Mouse (Mus musculus) spleen, postnatal 36 days (tissue): Measurements from ENCODE around the gene Smg6.

Source experiments
- DNase-seq, 2 experiments: peaks; one replicate each; pipeline ENCODE4 v3.0.0; 2022; ENCODE audit warnings: low spot score in 2 of 2, mixed read lengths in 1 of 2

Gene Smg6

GRCm38 (mm10) chr11:75047066-75047465, 121.4 kb downstream of the Smg6 start:
- DNase-seq, result peak; percentile 18 to 29

GRCm38 (mm10) chr11:75047736-75048407, 122.2 kb downstream of the Smg6 start:
- peak in 1 of 2 experiments; percentile 4 for DNase-seq

GRCm38 (mm10) chr11:75049146-75049545, 123.5 kb downstream of the Smg6 start:
- no peak for DNase-seq

GRCm38 (mm10) chr11:75049807-75050206, 124.2 kb downstream of the Smg6 start:
- DNase-seq, result no peak

DNA sequence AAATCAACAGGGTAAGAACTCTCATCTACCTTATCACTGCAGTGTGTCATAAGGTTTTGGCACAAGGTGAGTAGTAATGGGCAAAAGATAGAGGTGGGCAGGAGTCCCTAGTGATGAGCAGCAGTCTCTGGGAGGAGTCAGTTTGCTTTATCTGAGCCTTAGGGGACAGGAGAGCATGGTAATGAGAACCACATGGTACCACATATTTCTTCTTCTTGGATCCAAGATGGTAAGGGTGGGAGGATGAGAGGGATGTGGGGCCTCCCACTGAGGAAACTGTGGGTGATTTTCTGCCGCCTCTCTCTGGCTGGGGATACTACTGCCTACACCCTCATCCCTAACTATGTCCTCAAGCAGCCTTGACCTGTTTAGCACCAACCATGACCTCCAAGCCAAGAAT, 125.6 kb downstream of the Smg6 start:
- DNase-seq, result no peak

GRCm38 (mm10) chr11:75051712-75052550, 126.3 kb downstream of the Smg6 start:
- peak in 1 of 2 experiments; percentile 16 for DNase-seq

DNA sequence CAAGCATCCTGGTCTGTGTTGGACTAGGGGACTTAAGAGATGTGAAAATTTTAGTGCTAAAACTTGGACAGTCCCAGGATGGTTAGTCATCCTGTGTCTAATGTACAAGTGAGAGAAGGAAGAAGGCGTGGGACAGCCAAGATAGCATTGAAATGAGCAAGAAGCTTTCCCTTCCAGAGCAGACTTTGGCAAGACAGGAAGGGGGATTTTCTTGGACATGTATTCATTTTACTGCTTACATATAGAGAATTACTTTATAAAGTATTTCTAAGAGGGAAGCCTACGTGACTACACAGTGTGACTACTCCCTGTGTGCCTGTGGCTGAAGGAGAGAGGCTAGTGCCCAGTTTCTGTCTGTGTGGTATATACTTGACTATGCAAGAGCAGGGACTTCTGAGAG, 127.4 kb downstream of the Smg6 start:
- no peak for DNase-seq

- DNase-seq, result no peak
These were observed 128.1 kb downstream of the Smg6 start for GRCm38 (mm10) chr11:75053722-75054121.

GRCm38 (mm10) chr11:75054184-75054877, 128.7 kb downstream of the Smg6 start:
- DNase-seq, result no peak

GRCm38 (mm10) chr11:75054878-75055214, 129.2 kb downstream of the Smg6 start:
- no peak for DNase-seq

GRCm38 (mm10) chr11:75062650-75063049, 137.0 kb downstream of the Smg6 start:
- no peak for DNase-seq

DNA sequence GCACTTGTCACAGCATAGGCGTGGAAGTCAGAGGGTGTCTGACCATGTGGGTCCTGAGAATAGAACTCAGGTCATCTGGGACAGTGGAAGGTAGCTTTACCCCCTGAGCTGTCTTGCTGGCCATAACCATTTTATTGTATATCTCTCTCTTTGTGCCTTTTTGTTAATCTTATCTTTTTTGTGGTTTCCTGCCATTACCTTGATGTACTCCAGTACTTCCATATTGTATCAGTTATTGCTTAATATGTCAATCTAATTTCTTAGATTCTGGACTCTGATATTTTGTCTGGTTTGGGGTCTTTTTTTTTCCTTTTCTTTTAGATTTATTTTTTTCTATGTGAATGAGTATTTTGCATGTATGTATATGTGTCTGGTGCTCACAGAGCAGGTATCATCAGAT, 138.6 kb downstream of the Smg6 start:
- no peak for DNase-seq

DNA sequence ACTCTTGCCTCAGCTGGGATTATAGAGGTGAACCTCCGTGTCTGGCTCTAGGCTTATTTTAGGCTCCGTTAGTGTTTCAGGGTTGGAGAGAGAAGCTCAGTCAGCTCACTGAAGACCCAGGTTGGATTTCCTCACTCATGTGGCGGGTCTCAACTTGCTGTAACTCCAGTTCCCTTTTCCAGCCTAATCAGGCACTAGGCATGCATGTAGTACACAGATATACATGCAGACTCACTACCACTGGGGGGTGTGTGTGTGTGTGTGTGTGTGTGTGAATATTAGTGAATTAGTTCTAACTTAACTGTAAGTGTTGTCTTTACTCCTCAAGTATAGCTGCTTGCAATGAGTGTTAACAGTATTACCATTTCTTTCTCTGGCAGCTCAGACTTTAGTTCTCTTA, 145.7 kb downstream of the Smg6 start:
- no peak for DNase-seq

GRCm38 (mm10) chr11:75072932-75073625, 147.5 kb downstream of the Smg6 start:
- DNase-seq, result no peak

DNA sequence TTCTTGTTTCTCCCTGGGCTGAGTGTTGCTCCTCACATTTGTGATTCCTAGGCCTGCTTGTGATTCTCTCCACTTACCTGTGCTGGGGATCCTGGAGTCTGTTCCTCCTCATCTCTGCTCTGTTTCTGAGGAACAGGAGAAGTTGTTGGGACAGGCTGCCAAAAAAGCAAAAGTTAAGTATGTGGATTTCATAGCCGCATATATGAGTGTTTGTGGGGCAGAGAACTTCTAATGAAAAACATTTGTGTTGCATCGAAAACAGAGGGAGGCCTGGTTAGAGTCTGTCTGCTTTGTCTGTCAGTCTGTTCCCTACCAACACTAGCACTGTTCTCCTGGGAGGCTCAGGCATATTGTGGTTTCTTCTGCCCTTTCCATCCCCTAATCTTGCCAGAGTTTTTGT, 148.1 kb downstream of the Smg6 start:
- no peak for DNase-seq

DNA sequence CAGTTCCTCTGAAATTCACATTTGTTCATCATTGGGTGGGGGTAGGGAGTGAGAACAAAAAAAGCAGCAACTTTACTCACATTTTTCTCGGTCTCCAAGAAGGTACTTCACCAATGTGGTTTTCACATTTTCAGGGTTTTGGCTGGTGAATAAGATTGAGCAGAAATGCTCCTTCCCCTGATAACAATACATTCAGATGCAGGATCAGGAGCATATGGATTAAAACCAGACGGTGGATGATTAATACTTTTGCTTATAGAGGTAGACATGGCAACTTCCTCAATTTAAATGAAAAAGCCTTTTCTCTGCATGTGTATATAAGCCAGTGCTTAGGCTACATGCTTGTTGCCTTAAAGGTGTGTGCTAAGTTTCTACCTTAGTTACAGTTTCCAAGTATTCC, 148.9 kb downstream of the Smg6 start:
- no peak for DNase-seq

DNA sequence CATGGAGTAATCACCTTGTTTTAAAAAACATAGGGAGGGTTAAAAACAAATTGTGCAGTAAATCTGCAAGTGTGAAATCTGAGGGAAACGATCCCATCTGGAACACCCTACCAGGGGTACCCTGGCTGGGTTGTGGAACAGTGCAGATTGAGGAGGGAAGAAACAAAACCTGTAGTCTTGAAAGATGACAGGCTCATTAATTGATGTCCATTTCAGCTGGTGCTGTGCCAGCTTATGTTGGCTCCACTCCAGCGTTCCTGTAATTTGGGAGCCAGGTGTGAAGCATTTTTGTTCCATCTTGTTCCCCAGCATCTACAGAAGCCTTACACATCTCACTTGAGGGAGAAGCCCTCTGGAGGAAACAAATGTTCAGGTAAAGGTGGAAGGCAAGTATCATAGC, 153.0 kb downstream of the Smg6 start:
- DNase-seq, result no peak

GRCm38 (mm10) chr11:75083031-75083430, 157.4 kb downstream of the Smg6 start:
- DNase-seq, result no peak

GRCm38 (mm10) chr11:75092159-75092558, 166.5 kb downstream of the Smg6 start:
- peak; percentile 5 to 18 for DNase-seq

- no peak for DNase-seq
These were observed 167.0 kb downstream of the Smg6 start for GRCm38 (mm10) chr11:75092656-75093055.

- DNase-seq, result no peak
These were observed 169.1 kb downstream of the Smg6 start for GRCm38 (mm10) chr11:75094759-75095158.

- no peak for DNase-seq
These were observed 177.2 kb downstream of the Smg6 start for GRCm38 (mm10) chr11:75102763-75103339.
